Mouse (Mus musculus): ENCODE results near the gene I0C0044D17Rik.
"Not testable (repeated sequence)": the region's sequence is repeated elsewhere in the genome, so short reads cannot be mapped to it uniquely, and the experiment has no call there.

I0C0044D17Rik gene

GRCm38 (mm10) chr4:98823740-98824139 is at the start of gene I0C0044D17Rik:
TSS of gene I0C0044D17Rik (minus strand) at chr4:98823840.
- DNase-seq (ENCODE audit: low read depth, low spot score): not testable (repeated sequence)

- DNase-seq (ENCODE audit: low read depth, low spot score): no peak
Measured at GRCm38 (mm10) chr4:98865386-98866237, 42.0 kb upstream of the I0C0044D17Rik start.

GRCm38 (mm10) chr4:98864546-98864945 is 40.9 kb upstream of the I0C0044D17Rik start:
- DNase-seq (ENCODE audit: low read depth, low spot score): no peak

- no peak for DNase-seq (ENCODE audit: low read depth, low spot score)
Measured at GRCm38 (mm10) chr4:98864094-98864493, 40.5 kb upstream of the I0C0044D17Rik start.

GRCm38 (mm10) chr4:98863451-98863850 is 39.8 kb upstream of the I0C0044D17Rik start:
- DNase-seq (ENCODE audit: low read depth, low spot score): no peak

- DNase-seq (ENCODE audit: low read depth, low spot score): no peak
Measured at GRCm38 (mm10) chr4:98858151-98858855, 34.7 kb upstream of the I0C0044D17Rik start.

GRCm38 (mm10) chr4:98857037-98857648 is 33.5 kb upstream of the I0C0044D17Rik start:
- no peak for DNase-seq (ENCODE audit: low read depth, low spot score)

- no peak for DNase-seq (ENCODE audit: low read depth, low spot score)
Measured at GRCm38 (mm10) chr4:98853926-98854325, 30.3 kb upstream of the I0C0044D17Rik start.

GRCm38 (mm10) chr4:98850485-98850884 is 26.8 kb upstream of the I0C0044D17Rik start:
- not testable (repeated sequence) for DNase-seq (ENCODE audit: low read depth, low spot score)

GRCm38 (mm10) chr4:98847120-98847885 is 23.7 kb upstream of the I0C0044D17Rik start:
- no peak for DNase-seq (ENCODE audit: low read depth, low spot score)

GRCm38 (mm10) chr4:98846396-98846795 is 22.8 kb upstream of the I0C0044D17Rik start:
- no peak for DNase-seq (ENCODE audit: low read depth, low spot score)

- peak; percentile 65 for DNase-seq (ENCODE audit: low read depth, low spot score)
Measured at GRCm38 (mm10) chr4:98845687-98846125, 22.1 kb upstream of the I0C0044D17Rik start.

GRCm38 (mm10) chr4:98845201-98845600 is 21.6 kb upstream of the I0C0044D17Rik start:
- no peak for DNase-seq (ENCODE audit: low read depth, low spot score)

GRCm38 (mm10) chr4:98843906-98844597 is 20.4 kb upstream of the I0C0044D17Rik start:
- DNase-seq (ENCODE audit: low read depth, low spot score): no peak

GRCm38 (mm10) chr4:98841251-98841650 is 17.6 kb upstream of the I0C0044D17Rik start:
- not testable (repeated sequence) for DNase-seq (ENCODE audit: low read depth, low spot score)

- DNase-seq (ENCODE audit: low read depth, low spot score): no peak
Measured at GRCm38 (mm10) chr4:98840526-98840925, 16.9 kb upstream of the I0C0044D17Rik start.

- no peak for DNase-seq (ENCODE audit: low read depth, low spot score)
Measured at GRCm38 (mm10) chr4:98838913-98839312, 15.3 kb upstream of the I0C0044D17Rik start.

- no peak for DNase-seq (ENCODE audit: low read depth, low spot score)
Measured at GRCm38 (mm10) chr4:98837715-98838505, 14.3 kb upstream of the I0C0044D17Rik start.

- no peak for DNase-seq (ENCODE audit: low read depth, low spot score)
Measured at GRCm38 (mm10) chr4:98836519-98836918, 12.9 kb upstream of the I0C0044D17Rik start.

- no peak for DNase-seq (ENCODE audit: low read depth, low spot score)
Measured at GRCm38 (mm10) chr4:98834782-98835181, 11.1 kb upstream of the I0C0044D17Rik start.
